Mouse (Mus musculus): ENCODE measurements at regions not wholly inside any gene's neighbourhood (a gene's known extent, or its start where the extent isn't known, plus 50 kb on each side); places are given as distances from the start of the nearest gene placed in this dataset.

GRCm38 (mm10) chr10:102836567-102837224, 193.3 kb downstream of the Alx1 start:
- no peak overlapping the region for H3K4me3 ChIP-seq (ENCODE audit: insufficient read depth, poor library complexity, severe bottlenecking)
- H3K36me3 ChIP-seq (ENCODE audit: control insufficient read depth, insufficient read depth): no peaks in the 10 kb centered on the region
- H3K79me2 ChIP-seq (ENCODE audit: control insufficient read depth, insufficient read depth): no peaks in the 10 kb centered on the region
- no peak overlapping the region for H3ac ChIP-seq (ENCODE audit: control insufficient read depth, insufficient read length, low read depth)
- no peaks in the 10 kb centered on the region for H3K79me3 ChIP-seq (ENCODE audit: low read depth)
- TF ChIP-seq MYOD1 (IDR thresholded peaks at IDR 0.05; ENCODE audit: control insufficient read depth, insufficient read length, low read depth) (no peak), MYOG (IDR thresholded peaks at IDR 0.05; ENCODE audit: control insufficient read depth, extremely low read depth, insufficient read length) (no peak), FOSL1 (IDR thresholded peaks at IDR 0.05; ENCODE audit: insufficient read depth, low read length, poor library complexity, severe bottlenecking) (no peak), USF1 (IDR thresholded peaks at IDR 0.05; ENCODE audit: low read depth) (no peak), MAX (IDR thresholded peaks at IDR 0.05) (no peak), CEBPB (IDR thresholded peaks at IDR 0.05; ENCODE audit: low read depth) (no peak), CTCF (IDR thresholded peaks at IDR 0.05; ENCODE audit: control insufficient read depth, insufficient read depth, insufficient read length) (no peak)
- H3K27me3 ChIP-seq (ENCODE audit: control insufficient read depth, insufficient read depth, insufficient read length): no peaks in the 10 kb centered on the region

GRCm38 (mm10) chr10:102835814-102836213, 194.2 kb downstream of the Alx1 start:
- H3ac ChIP-seq (ENCODE audit: control insufficient read depth, insufficient read length, low read depth): no peak overlapping the region
- no peaks in the 10 kb centered on the region for H3K79me3 ChIP-seq (ENCODE audit: low read depth)
- H3K79me2 ChIP-seq (ENCODE audit: control insufficient read depth, insufficient read depth): no peaks in the 10 kb centered on the region
- TF ChIP-seq USF1 (IDR thresholded peaks at IDR 0.05; ENCODE audit: low read depth) (no peak), MYOG (IDR thresholded peaks at IDR 0.05; ENCODE audit: control insufficient read depth, extremely low read depth, insufficient read length) (no peak), CEBPB (IDR thresholded peaks at IDR 0.05; ENCODE audit: low read depth) (no peak), MAX (IDR thresholded peaks at IDR 0.05) (no peak), CTCF (IDR thresholded peaks at IDR 0.05; ENCODE audit: control insufficient read depth, insufficient read depth, insufficient read length) (no peak), MYOD1 (IDR thresholded peaks at IDR 0.05; ENCODE audit: control insufficient read depth, insufficient read length, low read depth) (no peak), FOSL1 (IDR thresholded peaks at IDR 0.05; ENCODE audit: insufficient read depth, low read length, poor library complexity, severe bottlenecking) (no peak)
- no peaks in the 10 kb centered on the region for H3K36me3 ChIP-seq (ENCODE audit: control insufficient read depth, insufficient read depth)
- no peak overlapping the region for H3K4me3 ChIP-seq (ENCODE audit: insufficient read depth, poor library complexity, severe bottlenecking)
- H3K27me3 ChIP-seq (ENCODE audit: control insufficient read depth, insufficient read depth, insufficient read length): no peaks in the 10 kb centered on the region

GRCm38 (mm10) chr10:102829606-102830005, 200.4 kb downstream of the Alx1 start:
- H3K79me2 ChIP-seq (ENCODE audit: control insufficient read depth, insufficient read depth): no peaks in the 10 kb centered on the region
- no peaks in the 10 kb centered on the region for H3K27me3 ChIP-seq (ENCODE audit: control insufficient read depth, insufficient read depth, insufficient read length)
- TF ChIP-seq CEBPB (IDR thresholded peaks at IDR 0.05; ENCODE audit: low read depth) (peak; percentile 47), MYOG (IDR thresholded peaks at IDR 0.05; ENCODE audit: control insufficient read depth, extremely low read depth, insufficient read length) (no peak), USF1 (IDR thresholded peaks at IDR 0.05; ENCODE audit: low read depth) (peak; percentile 71), FOSL1 (IDR thresholded peaks at IDR 0.05; ENCODE audit: insufficient read depth, low read length, poor library complexity, severe bottlenecking) (peak; percentile 52), MYOD1 (IDR thresholded peaks at IDR 0.05; ENCODE audit: control insufficient read depth, insufficient read length, low read depth) (peak; percentile 97)
- H3K79me3 ChIP-seq (ENCODE audit: low read depth): no peaks in the 10 kb centered on the region
- no peaks in the 10 kb centered on the region for H3K36me3 ChIP-seq (ENCODE audit: control insufficient read depth, insufficient read depth)
- H3K4me3 ChIP-seq (ENCODE audit: insufficient read depth, poor library complexity, severe bottlenecking): no peak overlapping the region
- H3ac ChIP-seq (ENCODE audit: control insufficient read depth, insufficient read length, low read depth): no peak overlapping the region

- H3K36me3 ChIP-seq (ENCODE audit: control insufficient read depth, insufficient read depth): no peaks in the 10 kb centered on the region
- H3K27me3 ChIP-seq (ENCODE audit: control insufficient read depth, insufficient read depth, insufficient read length): no peaks in the 10 kb centered on the region
- no peak overlapping the region for H3ac ChIP-seq (ENCODE audit: control insufficient read depth, insufficient read length, low read depth)
- no peak overlapping the region for H3K4me3 ChIP-seq (ENCODE audit: insufficient read depth, poor library complexity, severe bottlenecking)
- no peak for TF ChIP-seq CTCF (IDR thresholded peaks at IDR 0.05; ENCODE audit: control insufficient read depth, insufficient read depth, insufficient read length)
- H3K79me3 ChIP-seq (ENCODE audit: low read depth): no peaks in the 10 kb centered on the region
- H3K79me2 ChIP-seq (ENCODE audit: control insufficient read depth, insufficient read depth): no peaks in the 10 kb centered on the region
These were observed 206.6 kb downstream of the Alx1 start for GRCm38 (mm10) chr10:102823434-102823833.

- H3K27me3 ChIP-seq (ENCODE audit: control insufficient read depth, insufficient read depth, insufficient read length): no peaks in the 10 kb centered on the region
- no peaks in the 10 kb centered on the region for H3K79me3 ChIP-seq (ENCODE audit: low read depth)
- no peak overlapping the region for H3K4me3 ChIP-seq (ENCODE audit: insufficient read depth, poor library complexity, severe bottlenecking)
- H3ac ChIP-seq (ENCODE audit: control insufficient read depth, insufficient read length, low read depth): no peak overlapping the region
- no peaks in the 10 kb centered on the region for H3K36me3 ChIP-seq (ENCODE audit: control insufficient read depth, insufficient read depth)
- TF ChIP-seq MAX (IDR thresholded peaks at IDR 0.05) (no peak), CTCF (IDR thresholded peaks at IDR 0.05; ENCODE audit: control insufficient read depth, insufficient read depth, insufficient read length) (no peak), CEBPB (IDR thresholded peaks at IDR 0.05; ENCODE audit: low read depth) (no peak), FOSL1 (IDR thresholded peaks at IDR 0.05; ENCODE audit: insufficient read depth, low read length, poor library complexity, severe bottlenecking) (no peak), MYOD1 (IDR thresholded peaks at IDR 0.05; ENCODE audit: control insufficient read depth, insufficient read length, low read depth) (no peak), USF1 (IDR thresholded peaks at IDR 0.05; ENCODE audit: low read depth) (no peak), MYOG (IDR thresholded peaks at IDR 0.05; ENCODE audit: control insufficient read depth, extremely low read depth, insufficient read length) (no peak)
- no peaks in the 10 kb centered on the region for H3K79me2 ChIP-seq (ENCODE audit: control insufficient read depth, insufficient read depth)
These were observed 228.6 kb downstream of the Alx1 start for GRCm38 (mm10) chr10:102801391-102801790.

- Histone ChIP-seq H3K79me2 (ENCODE audit: control insufficient read depth, insufficient read depth) (no peaks in the 10 kb centered on the region), H3K4me3 (ENCODE audit: insufficient read depth, poor library complexity, severe bottlenecking) (no peak overlapping the region), H3ac (ENCODE audit: control insufficient read depth, insufficient read length, low read depth) (no peak overlapping the region), H3K36me3 (ENCODE audit: control insufficient read depth, insufficient read depth) (no peaks in the 10 kb centered on the region), H3K79me3 (ENCODE audit: low read depth) (no peaks in the 10 kb centered on the region), H3K27me3 (ENCODE audit: control insufficient read depth, insufficient read depth, insufficient read length) (no peaks in the 10 kb centered on the region)
- no peak for TF ChIP-seq USF1 (IDR thresholded peaks at IDR 0.05; ENCODE audit: low read depth)
- TF ChIP-seq MAX (IDR thresholded peaks at IDR 0.05): no peak
These were observed 250.8 kb downstream of the Alx1 start for GRCm38 (mm10) chr10:102779243-102779642.
